8 mouse cellular contexts compared by ENCODE assay signal in genomic region chr11:104318940-104319781, GRCm38 (mm10).
A peak's percentile ranks its signal among the peaks of the same experiment; 100 is the strongest.
DNase-seq lines count a peak whose midpoint lies in the region; ATAC-seq and TF ChIP-seq lines count a peak whose summit lies in the region.

No protein-coding gene starts in this region.

- DNase-seq in thymus, adult 2 months = no peak
- DNase-seq in thymus, postnatal 10 days (ENCODE audit: low spot score in 2 of 2) = no peak
- DNase-seq in cerebellum, postnatal 10 days = peak; percentile 72 to 75
- DNase-seq in heart, adult 18-20 months = peak; percentile 47 to 62
- peak; percentile 66 for DNase-seq in yolk sac, embryonic 10.5 days (ENCODE audit: low spot score)
- no peak for DNase-seq in frontal cortex, postnatal 25 days (ENCODE audit: low spot score in 2 of 2)

- H3K9ac ChIP-seq in kidney, embryonic 16.5 days (replicated peaks; ENCODE audit: low read length) = peak overlapping the region; percentile 61

- H3K4me2 ChIP-seq in kidney, embryonic 16.5 days (replicated peaks; ENCODE audit: low read depth, low read length) = peak overlapping the region; percentile 80

- no peak overlapping the region for H3K27ac ChIP-seq in thymus, adult 2 months (ENCODE audit: control insufficient read depth, insufficient read depth, low read length)
- no peak overlapping the region; the same call in 1 of the 2 replicates for H3K27ac ChIP-seq in kidney, embryonic 16.5 days (ENCODE audit: low read length)
- H3K27ac ChIP-seq in macrophage = no peak overlapping the region

- TF ChIP-seq POLR2A in thymus, adult 2 months (IDR thresholded peaks at IDR 0.05; ENCODE audit: control insufficient read depth, extremely low read depth, insufficient read depth, low read length, poor library complexity) = no peak

- no peaks in the 10 kb centered on the region for H3K79me2 ChIP-seq in macrophage (ENCODE audit: inconsistent target)

- ATAC-seq in kidney, embryonic 16.5 days (ENCODE audit: low FRiP score, low TSS enrichment) = peak; percentile 53

- H3K4me1 ChIP-seq in thymus, adult 2 months (replicated peaks; ENCODE audit: control insufficient read depth, insufficient read depth, low read length) = peaks cover 8% of the 10 kb centered on the region
- peaks cover 16% of the 10 kb centered on the region for H3K4me1 ChIP-seq in kidney, embryonic 16.5 days (ENCODE audit: insufficient read depth, low read length)

- no peaks in the 10 kb centered on the region for H3K36me3 ChIP-seq in thymus, adult 2 months (ENCODE audit: control insufficient read depth, insufficient read depth, low read length)
- H3K36me3 ChIP-seq in kidney, embryonic 16.5 days (ENCODE audit: insufficient read depth, low read length) = no peaks in the 10 kb centered on the region
- no peaks in the 10 kb centered on the region for H3K36me3 ChIP-seq in macrophage (ENCODE audit: inconsistent target)

- H3K4me3 ChIP-seq in thymus, adult 2 months (ENCODE audit: control insufficient read depth, insufficient read depth, low read length) = peak overlapping the region; percentile 16
- peak overlapping the region; percentile 50 for H3K4me3 ChIP-seq in kidney, embryonic 16.5 days (ENCODE audit: low read length)
- H3K4me3 ChIP-seq in macrophage (ENCODE audit: inconsistent target) = peak overlapping the region; percentile 28

- no peaks in the 10 kb centered on the region for H3K9me3 ChIP-seq in kidney, embryonic 16.5 days (ENCODE audit: low read length)

- WGBS in thymus, adult 2 months = 3% methylated on average over 24 of the region's 24 CpGs
- WGBS in kidney, embryonic 16.5 days = under 1% methylated on average over 23 of the region's 24 CpGs
- 1% methylated on average over 24 of the region's 24 CpGs for WGBS in macrophage (ENCODE audit: missing documents)

- TF ChIP-seq CTCF in thymus, adult 2 months (IDR thresholded peaks at IDR 0.05; ENCODE audit: borderline replicate concordance, control insufficient read depth, extremely low read depth, insufficient read depth, low read length, poor library complexity) = no peak

- H3K27me3 ChIP-seq in thymus, adult 2 months (ENCODE audit: control insufficient read depth, insufficient read depth, low read length) = no peaks in the 10 kb centered on the region
- H3K27me3 ChIP-seq in kidney, embryonic 16.5 days (ENCODE audit: insufficient read depth, low read length) = no peaks in the 10 kb centered on the region

Comparison
In these comparisons a context has a peak if more than half of its experiments do, and no peak if none do; other contexts are left out.
1. DNase-seq: peak in cerebellum, postnatal 10 days (2 of 2), heart, adult 18-20 months (2 of 2) and yolk sac, embryonic 10.5 days (single experiment); none in thymus, adult 2 months (single experiment), thymus, postnatal 10 days (0 of 2) and frontal cortex, postnatal 25 days (0 of 2).
2. Peak in every context shown above with its lines, with median percentiles within 50 percentile points of each other: H3K4me3 ChIP-seq.